Mouse (Mus musculus) c-Kit-positive CD71-negative TER-119-negative erythroid progenitor cells, embryonic 14.5 days (primary cell): ENCODE measurements at regions not wholly inside any gene's neighbourhood (a gene's known extent, or its start where the extent isn't known, plus 50 kb on each side); places are given as distances from the start of the nearest gene placed in this dataset.

Experiments
- DNase-seq: peaks from one replicate; pipeline ENCODE4 v3.0.0-alpha.2; 2013; ENCODE audit warnings: low read depth

DNA sequence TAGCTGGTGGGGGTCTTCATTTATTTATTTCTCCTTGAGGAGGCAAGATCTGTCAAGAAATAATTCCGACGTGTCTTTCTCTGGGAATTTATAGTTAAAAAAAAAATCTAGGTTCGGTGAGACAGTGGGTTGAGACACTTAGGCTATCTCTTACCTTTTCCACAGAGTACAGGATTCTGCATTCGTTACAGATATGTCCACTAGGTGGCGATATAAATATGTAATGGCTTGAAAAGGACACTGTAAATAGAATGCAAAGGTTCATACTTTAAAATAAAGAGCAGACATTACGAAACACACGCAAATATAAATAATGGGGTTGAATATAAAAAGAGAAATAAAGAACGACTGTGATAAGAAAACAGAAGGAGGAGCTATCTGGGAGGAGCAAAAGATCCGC, 517.5 kb downstream of the Cps1 start:
- DNase-seq, result peak; percentile 18

- no peak for DNase-seq
These were observed 517.9 kb downstream of the Cps1 start for GRCm38 (mm10) chr1:67640766-67641165.

DNA sequence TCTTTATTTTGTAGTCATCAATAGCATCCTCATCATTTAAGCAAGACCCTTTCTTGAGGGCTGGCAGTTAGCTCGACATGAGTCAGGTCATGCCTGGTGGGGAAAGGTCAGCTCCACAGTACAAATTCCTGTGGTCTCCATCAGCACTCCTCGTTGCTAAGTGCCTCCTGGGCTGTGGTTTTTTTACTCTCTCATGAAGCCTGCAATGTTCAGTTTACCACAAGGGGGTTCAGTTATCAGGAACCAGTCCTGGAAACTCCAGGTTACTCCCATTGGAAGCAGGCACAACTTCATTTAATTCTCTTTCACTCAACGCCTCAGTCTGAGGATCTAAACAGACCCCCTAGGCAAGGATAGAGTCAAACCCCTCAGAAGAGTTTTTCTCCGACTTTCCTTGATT, 520.8 kb downstream of the Cps1 start:
- no peak for DNase-seq
